Mouse (Mus musculus) C2C12 (cell line): ENCODE measurements around the gene Txlna. TPM values are rescaled to one million over a fixed set of nuclear protein-coding genes. Genes with fewer than 3 reads are reported as not detected.
A peak's percentile ranks its signal among the peaks of the same experiment; 100 is the strongest.

ENCODE experiments used
- H3K27me3 ChIP-seq: one replicate; pipeline ENCODE4 v1.6.1; 2011; ENCODE audit not compliant: control insufficient read depth, insufficient read depth, insufficient read length
- H3K36me3 ChIP-seq: one replicate; pipeline ENCODE4 v1.6.1; 2011; ENCODE audit not compliant: control insufficient read depth, insufficient read depth
- H3K4me3 ChIP-seq: one replicate; pipeline ENCODE4 v1.5.1; 2011; ENCODE audit warnings: mild to moderate bottlenecking, control low read depth; ENCODE audit not compliant: poor library complexity, insufficient read depth, severe bottlenecking
- H3K79me2 ChIP-seq: one replicate; pipeline ENCODE4 v1.6.1; 2011; ENCODE audit not compliant: control insufficient read depth, insufficient read depth
- H3K79me3 ChIP-seq: one replicate; pipeline ENCODE4 v1.6.1; 2011; ENCODE audit warnings: low read depth, control low read depth
- H3ac ChIP-seq: one replicate; pipeline ENCODE3; 2011; ENCODE audit warnings: low read depth; ENCODE audit not compliant: control insufficient read depth, insufficient read length
- CEBPB ChIP-seq: IDR thresholded peaks from one replicate; pipeline ENCODE4 v1.6.1; 2011; ENCODE audit warnings: low read depth, mild to moderate bottlenecking, control low read depth, moderate library complexity
- CTCF ChIP-seq: IDR thresholded peaks from one replicate; pipeline ENCODE4 v1.5.1; 2011; ENCODE audit not compliant: control insufficient read depth, insufficient read depth, insufficient read length
- FOSL1 ChIP-seq: IDR thresholded peaks from one replicate; pipeline ENCODE4 v1.8.0; 2011; ENCODE audit warnings: mild to moderate bottlenecking, low read length; ENCODE audit not compliant: poor library complexity, insufficient read depth, severe bottlenecking
- MAX ChIP-seq: IDR thresholded peaks from one replicate; pipeline ENCODE4 v1.6.1; 2011; ENCODE audit warnings: mild to moderate bottlenecking, control low read depth
- MYOD1 ChIP-seq: IDR thresholded peaks from one replicate; pipeline ENCODE4 v1.6.1; 2011; ENCODE audit warnings: low read depth; ENCODE audit not compliant: control insufficient read depth, insufficient read length
- MYOG ChIP-seq: IDR thresholded peaks from one replicate; pipeline ENCODE4 v1.6.1; 2011; ENCODE audit not compliant: control insufficient read depth, insufficient read length; ENCODE audit errors: extremely low read depth
- USF1 ChIP-seq: IDR thresholded peaks from one replicate; pipeline ENCODE4 v1.6.1; 2011; ENCODE audit warnings: low read depth, mild to moderate bottlenecking, control low read depth, moderate library complexity
- polyA plus RNA-seq: library from polyadenylated mRNA; unstranded; fragments of >200 nt; fragmentation: generic; extraction: Trizol; gene quantifications from one replicate; pipeline ENCODE4 v1.2.1, GENCODE M21; 2012; ENCODE audit warnings: missing spikeins

Gene Txlna
- polyA plus RNA-seq, 1 experiment, result 43.0 TPM

- peaks cover 6% of the 10 kb centered on the region for H3K79me2 ChIP-seq
- H3ac ChIP-seq, result peak within 1 kb of the TSS; percentile 55
- peaks cover 20% of the 10 kb centered on the region for H3K36me3 ChIP-seq
- H3K27me3 ChIP-seq, result no peaks in the 10 kb centered on the region
- no peaks in the 10 kb centered on the region for H3K79me3 ChIP-seq
- TF ChIP-seq CEBPB (no peak), CTCF (no peak), MAX (no peak), USF1 (no peak), MYOG (no peak), MYOD1 (no peak)
- H3K4me3 ChIP-seq, result peak within 1 kb of the TSS; percentile 29
These were observed 17.2 kb downstream of the Txlna start, which contains the start of gene Ccdc28b for GRCm38 (mm10) chr4:129623681-129624091. Gene Ccdc28b, minus strand, starts transcription at chr4:129623947.

DNA sequence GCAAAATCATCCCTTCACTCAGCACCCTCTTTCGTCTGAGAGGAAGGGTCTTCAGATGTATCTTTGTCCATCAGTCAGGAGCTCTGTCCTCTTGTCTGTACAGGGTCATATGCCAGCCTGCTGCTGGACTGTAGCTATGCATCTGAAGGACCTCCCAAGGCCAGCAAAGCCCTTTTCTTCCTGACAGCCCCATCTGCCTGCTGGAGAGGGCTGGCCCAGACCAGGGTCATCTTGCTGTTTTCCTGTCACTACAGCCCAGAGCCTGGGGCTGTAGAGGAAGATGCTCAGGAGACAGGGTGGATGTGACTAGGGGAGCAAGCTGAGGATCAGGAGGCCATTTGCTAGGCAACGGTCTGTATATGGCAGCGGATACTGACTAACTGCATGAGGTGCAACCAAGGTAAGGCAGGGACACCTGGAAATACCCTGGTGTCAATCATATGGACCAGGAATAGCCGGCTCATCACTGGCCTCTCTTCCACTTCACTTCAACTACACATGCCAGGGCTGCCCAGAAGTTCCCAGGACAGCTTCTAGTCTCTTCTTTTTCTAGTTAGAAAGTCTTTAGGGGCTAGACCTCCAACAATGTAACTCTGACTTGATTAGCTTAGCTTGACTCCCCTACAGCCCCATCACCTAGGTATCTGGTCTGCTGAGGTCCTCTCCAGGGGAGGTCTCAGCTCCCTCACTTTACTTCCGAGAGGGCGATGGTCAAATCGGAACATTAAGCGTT, 17.9 kb downstream of the Txlna start:
- Histone ChIP-seq H3K36me3 (peaks cover 13% of the 10 kb centered on the region), H3K4me3 (peak overlapping the region; percentile 29), H3K79me3 (peaks cover 4% of the 10 kb centered on the region), H3K27me3 (no peaks in the 10 kb centered on the region), H3ac (peak overlapping the region; percentile 55), H3K79me2 (peaks cover 12% of the 10 kb centered on the region)
- TF ChIP-seq MYOG (no peak), MAX (no peak), USF1 (no peak), FOSL1 (no peak)

DNA sequence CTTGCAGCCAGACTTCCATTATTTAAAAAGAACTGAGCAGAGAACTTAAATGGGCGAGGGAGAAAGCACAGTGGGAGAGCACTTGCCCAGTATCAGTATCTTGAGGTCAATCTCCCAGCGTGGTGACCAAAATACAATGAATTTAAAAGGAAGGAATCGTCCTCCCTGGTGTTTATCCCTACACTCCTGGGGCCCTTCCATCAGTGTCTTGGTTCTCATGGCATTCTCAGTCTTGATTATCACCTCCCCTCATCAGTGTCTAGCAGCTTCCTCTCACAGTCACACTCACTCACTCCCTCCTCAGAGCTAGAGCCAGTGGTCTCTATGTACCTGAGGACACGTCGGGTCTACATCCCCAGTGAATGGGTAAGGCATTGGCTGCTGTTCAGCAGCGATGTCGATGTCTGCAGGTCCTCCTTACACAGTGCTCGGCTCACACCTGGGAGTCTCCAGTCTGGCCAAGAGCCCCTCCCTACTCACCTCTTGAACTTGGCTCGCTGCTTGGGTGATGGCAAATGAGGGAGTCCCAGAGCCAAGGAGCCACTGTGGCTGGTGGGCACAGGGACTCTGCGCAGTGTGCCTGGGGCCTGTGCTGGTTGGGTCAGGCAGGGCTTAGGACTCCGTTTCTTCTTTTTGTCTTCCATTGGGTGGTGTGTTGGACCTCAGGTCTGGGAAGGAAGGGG, 18.6 kb downstream of the Txlna start:
- Histone ChIP-seq H3ac (no peak overlapping the region), H3K79me2 (peaks cover 10% of the 10 kb centered on the region), H3K36me3 (peaks cover 11% of the 10 kb centered on the region), H3K79me3 (peaks cover 4% of the 10 kb centered on the region), H3K27me3 (no peaks in the 10 kb centered on the region), H3K4me3 (no peak overlapping the region)
- TF ChIP-seq MYOG (no peak), USF1 (no peak), MYOD1 (no peak), FOSL1 (no peak), CEBPB (no peak), MAX (no peak), CTCF (no peak)

- Histone ChIP-seq H3K79me3 (peaks cover 4% of the 10 kb centered on the region), H3ac (no peak overlapping the region), H3K27me3 (no peaks in the 10 kb centered on the region), H3K36me3 (peaks cover 12% of the 10 kb centered on the region), H3K79me2 (peaks cover 8% of the 10 kb centered on the region), H3K4me3 (no peak overlapping the region)
- TF ChIP-seq MAX, result no peak
These were observed 19.5 kb downstream of the Txlna start for GRCm38 (mm10) chr4:129621283-129621841.

GRCm38 (mm10) chr4:129620419-129621282, 20.2 kb downstream of the Txlna start:
- TF ChIP-seq CTCF (no peak), MYOD1 (no peak), FOSL1 (no peak), USF1 (no peak), CEBPB (no peak), MAX (no peak), MYOG (no peak)
- Histone ChIP-seq H3K79me2 (peaks cover 8% of the 10 kb centered on the region), H3K4me3 (no peak overlapping the region), H3K79me3 (peaks cover 4% of the 10 kb centered on the region), H3K27me3 (no peaks in the 10 kb centered on the region), H3ac (no peak overlapping the region), H3K36me3 (peaks cover 12% of the 10 kb centered on the region)
